Mouse (Mus musculus) heart, postnatal 0 days (tissue): ENCODE results near the gene Dzank1. TPM values are rescaled to one million over a fixed set of nuclear protein-coding genes. Genes with fewer than 3 reads are reported as not detected.

Source experiments
- ATAC-seq: fragments of 200-750 bp; cut with Nextera tagmentation; 2 replicates; pipeline ENCODE4 v1.8.0; 2017; ENCODE audit warnings: low read depth, moderate number of reproducible peaks, moderate library complexity; ENCODE audit not compliant: insufficient read depth
- DNase-seq: peaks from one replicate; pipeline ENCODE4 v3.0.0-alpha.2; 2016; ENCODE audit warnings: low spot score
- H3K27ac ChIP-seq: fragments of 300-500 bp; sonication (generic); 2 replicates; pipeline ENCODE4 v1.5.1; 2014; ENCODE audit warnings: low read depth, mild to moderate bottlenecking
- H3K27me3 ChIP-seq: fragments of 300-500 bp; sonication (generic); 2 replicates; pipeline ENCODE4 v1.6.1; 2014; ENCODE audit warnings: low read length, mixed read lengths; ENCODE audit not compliant: control insufficient read depth, insufficient read depth
- H3K36me3 ChIP-seq: fragments of 300-500 bp; sonication (generic); replicated peaks from 2 replicates; pipeline ENCODE4 v1.6.1; 2014; ENCODE audit warnings: low read length, mixed read lengths; ENCODE audit not compliant: control insufficient read depth, insufficient read depth
- H3K4me1 ChIP-seq: fragments of 300-500 bp; sonication (generic); 2 replicates; pipeline ENCODE4 v1.6.1; 2014; ENCODE audit warnings: antibody characterized with exemption; ENCODE audit not compliant: control insufficient read depth, insufficient read depth
- H3K4me2 ChIP-seq: fragments of 300-500 bp; sonication (generic); 2 replicates; pipeline ENCODE4 v1.6.1; 2014; ENCODE audit warnings: low read depth, mild to moderate bottlenecking, low read length, moderate library complexity
- H3K4me3 ChIP-seq: fragments of 300-500 bp; sonication (generic); 2 replicates; pipeline ENCODE4 v1.5.1; 2014; ENCODE audit warnings: low read depth, low read length
- H3K9ac ChIP-seq: fragments of 300-500 bp; sonication (generic); replicated peaks from 2 replicates; pipeline ENCODE4 v1.6.1; 2014; ENCODE audit warnings: low read depth, low read length, mixed read lengths
- H3K9me3 ChIP-seq: fragments of 300-500 bp; sonication (generic); replicated peaks from 2 replicates; pipeline ENCODE4 v1.6.1; 2016; ENCODE audit warnings: low read length; ENCODE audit not compliant: control insufficient read depth
- CTCF ChIP-seq: IDR thresholded peaks from 2 replicates; pipeline ENCODE4 v1.5.1; 2016; ENCODE audit warnings: antibody characterized with exemption, control low read depth, low read depth
- EP300 ChIP-seq: IDR thresholded peaks from 2 replicates; pipeline ENCODE4 v1.6.1; 2016; ENCODE audit warnings: antibody characterized with exemption, low read depth
- WGBS: fragments of 180-500 bp; shearing (Covaris S2); extraction: QIAGEN DNeasy Blood & Tissue Kit; methylation state at CpG from one replicate; pipeline ENCODE4 v1.1.7; 2014; 5-methylcytosine and 5-hydroxymethylcytosine counted together
- polyA plus RNA-seq: library from polyadenylated mRNA; unstranded; fragments of >200 nt; fragmentation: Nextera tagmentation; extraction: Ambion mirVana; gene quantifications from 2 replicates; pipeline ENCODE4 v1.2.1, GENCODE M21; 2015
- total RNA-seq: library from RNA; depleted of rRNA; stranded (reverse); fragments of >200 nt; gene quantifications from 2 replicates; pipeline ENCODE4 v1.2.3, GENCODE M21; 2014; ENCODE audit warnings: low replicate concordance

Gene Dzank1
- total and polyA plus RNA-seq, 2 experiments from 2014 or later: 0.79 TPM; not detected in 1

GRCm38 (mm10) chr2:144452364-144453008 lies 74.7 kb downstream of the Dzank1 start:
- 12% methylated on average over 8 of the region's 8 CpGs for WGBS
- Histone ChIP-seq H3K27ac (no peak overlapping the region), H3K4me1 (no peaks in the 10 kb centered on the region), H3K27me3 (peaks cover 12% of the 10 kb centered on the region; the same call in 1 of the 2 replicates), H3K9me3 (no peaks in the 10 kb centered on the region), H3K9ac (no peak overlapping the region), H3K4me3 (no peak overlapping the region), H3K4me2 (no peak overlapping the region), H3K36me3 (no peaks in the 10 kb centered on the region)
- TF ChIP-seq CTCF: peak; percentile 92
- TF ChIP-seq EP300: no peak
- ATAC-seq (peak; percentile 82), DNase-seq (peak; percentile 72)

- no peak for DNase-seq
- WGBS: 70% methylated on average over 2 of the region's 2 CpGs
- no peak overlapping the region for H3K9ac ChIP-seq
Observed at GRCm38 (mm10) chr2:144450378-144450777, 76.8 kb downstream of the Dzank1 start.

GRCm38 (mm10) chr2:144446360-144446999 lies 80.7 kb downstream of the Dzank1 start:
- ATAC-seq (no peak), DNase-seq (no peak)
- WGBS: 65% methylated on average over 7 of the region's 7 CpGs
- Histone ChIP-seq H3K9ac (no peak overlapping the region), H3K4me3 (no peak overlapping the region), H3K4me1 (no peaks in the 10 kb centered on the region), H3K36me3 (no peaks in the 10 kb centered on the region), H3K4me2 (no peak overlapping the region), H3K9me3 (no peaks in the 10 kb centered on the region), H3K27me3 (no peaks in the 10 kb centered on the region), H3K27ac (no peak overlapping the region)
- TF ChIP-seq EP300: no peak
- no peak for TF ChIP-seq CTCF

More at GRCm38 (mm10) chr2:144450378-144450777, 76.8 kb downstream of the Dzank1 start:
- no peak for ATAC-seq
- no peak overlapping the region for H3K4me3 ChIP-seq
- H3K27ac ChIP-seq: no peak overlapping the region
- no peaks in the 10 kb centered on the region for H3K36me3 ChIP-seq
- TF ChIP-seq CTCF: no peak
- TF ChIP-seq EP300: no peak
- H3K4me2 ChIP-seq: no peak overlapping the region
- H3K9me3 ChIP-seq: no peaks in the 10 kb centered on the region
- no peaks in the 10 kb centered on the region for H3K4me1 ChIP-seq
- 0 out of 2 replicates have a peak, but pooled peaks cover 2% of the 10 kb centered on the region for H3K27me3 ChIP-seq

- DNase-seq: peak; percentile 46
- Histone ChIP-seq H3K9me3 (no peaks in the 10 kb centered on the region), H3K4me3 (no peak overlapping the region), H3K4me2 (no peak overlapping the region), H3K36me3 (no peaks in the 10 kb centered on the region), H3K27me3 (no peaks in the 10 kb centered on the region), H3K9ac (no peak overlapping the region), H3K27ac (no peak overlapping the region), H3K4me1 (0 out of 2 replicates have a peak, but pooled peaks cover 5% of the 10 kb centered on the region)
- ATAC-seq: peak; percentile 69
- TF ChIP-seq CTCF (no peak), EP300 (no peak)
- 52% methylated on average over 11 of the region's 11 CpGs for WGBS
Observed at GRCm38 (mm10) chr2:144441386-144441915, 85.8 kb downstream of the Dzank1 start.

- Histone ChIP-seq H3K4me2 (no peak overlapping the region), H3K4me1 (0 out of 2 replicates have a peak, but pooled peaks cover 5% of the 10 kb centered on the region), H3K9ac (no peak overlapping the region), H3K27ac (no peak overlapping the region), H3K9me3 (no peaks in the 10 kb centered on the region), H3K4me3 (no peak overlapping the region), H3K27me3 (no peaks in the 10 kb centered on the region), H3K36me3 (no peaks in the 10 kb centered on the region)
- DNase-seq (no peak), ATAC-seq (no peak)
- no peak for TF ChIP-seq EP300
- no peak for TF ChIP-seq CTCF
- WGBS: 47% methylated on average over 3 of the region's 3 CpGs
Observed at GRCm38 (mm10) chr2:144439191-144439700, 88.0 kb downstream of the Dzank1 start.
